Mouse (Mus musculus) right cerebral cortex, postnatal 25 days (tissue): ENCODE results near the gene 1810024B03Rik.
"Not testable (repeated sequence)": the region's sequence is repeated elsewhere in the genome, so short reads cannot be mapped to it uniquely, and the experiment has no call there.

Source experiments
- DNase-seq: peaks from one replicate; pipeline ENCODE4 v3.0.0; 2022

Gene 1810024B03Rik

GRCm38 (mm10) chr2:127166261-127166660 lies 41.8 kb downstream of the 1810024B03Rik start:
- DNase-seq = not testable (repeated sequence)

DNA sequence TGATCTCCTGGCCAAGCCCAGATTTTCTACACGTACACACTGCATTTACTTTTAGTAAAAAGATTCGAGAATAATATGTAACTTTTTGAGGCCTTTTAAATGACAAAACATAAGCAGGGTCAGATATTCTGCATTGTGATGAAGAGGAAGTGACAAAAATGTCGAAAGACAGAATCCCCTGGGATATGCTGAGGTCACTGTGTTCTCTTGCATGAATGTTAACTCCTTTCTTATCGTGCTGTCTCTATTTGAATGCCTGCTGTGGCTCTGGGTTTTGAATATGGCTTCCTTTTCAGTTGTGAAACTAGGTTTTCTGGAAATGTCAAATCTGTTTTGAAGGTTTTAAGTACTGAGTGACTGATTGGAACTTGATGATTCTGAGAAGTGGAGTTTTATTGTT lies 42.4 kb downstream of the 1810024B03Rik start:
- DNase-seq = no peak

- DNase-seq = no peak
Observed at GRCm38 (mm10) chr2:127145699-127146098, 62.4 kb downstream of the 1810024B03Rik start.

DNA sequence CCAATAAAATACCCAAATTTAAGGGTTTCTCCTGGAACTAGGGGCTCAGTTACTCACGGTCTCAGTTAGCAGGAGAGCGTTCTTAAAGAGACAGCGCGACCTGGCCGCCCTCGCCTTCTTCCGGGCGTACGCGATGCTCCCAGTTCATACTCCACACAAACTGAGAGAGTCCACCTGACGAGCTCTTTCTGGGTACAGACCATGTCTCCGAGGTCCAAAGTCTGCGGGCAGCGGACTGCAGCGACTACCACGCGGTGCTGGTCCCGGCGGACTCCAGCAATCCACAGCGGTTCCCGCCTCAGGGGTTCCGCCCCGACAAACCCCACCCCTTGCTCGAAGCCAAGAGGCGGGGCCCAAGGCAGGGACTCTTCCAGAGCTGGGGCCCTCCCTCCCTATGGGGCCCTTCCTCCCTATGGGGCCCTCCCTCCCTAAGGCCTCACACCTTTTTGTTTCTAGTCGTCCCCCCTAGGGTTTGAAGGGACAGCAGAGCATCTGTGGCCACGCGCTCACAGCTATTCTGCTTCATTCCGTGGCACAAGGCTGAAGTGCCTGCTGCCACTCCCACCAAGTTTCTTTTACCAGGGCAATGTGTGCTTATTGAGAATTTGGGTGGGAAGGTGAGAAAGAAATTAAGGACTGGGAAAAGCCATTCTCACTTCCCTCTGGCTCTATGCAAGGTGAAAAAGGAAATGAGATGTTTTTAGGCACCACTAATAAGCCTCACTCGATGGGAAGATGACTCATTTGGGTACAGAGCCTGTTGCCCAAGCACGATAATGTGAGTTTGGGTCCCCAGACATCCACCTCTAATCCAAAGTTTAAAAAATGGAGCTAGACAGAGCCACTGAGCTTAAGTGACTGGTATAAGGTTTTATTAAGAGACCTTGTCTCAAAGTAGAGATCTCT lies 64.7 kb downstream of the 1810024B03Rik start, which contains the start of gene Itpripl1:
Itpripl1 (minus strand) TSS at position 285 of the 906 bp plus-strand sequence.
- peak; percentile 53 for DNase-seq

DNA sequence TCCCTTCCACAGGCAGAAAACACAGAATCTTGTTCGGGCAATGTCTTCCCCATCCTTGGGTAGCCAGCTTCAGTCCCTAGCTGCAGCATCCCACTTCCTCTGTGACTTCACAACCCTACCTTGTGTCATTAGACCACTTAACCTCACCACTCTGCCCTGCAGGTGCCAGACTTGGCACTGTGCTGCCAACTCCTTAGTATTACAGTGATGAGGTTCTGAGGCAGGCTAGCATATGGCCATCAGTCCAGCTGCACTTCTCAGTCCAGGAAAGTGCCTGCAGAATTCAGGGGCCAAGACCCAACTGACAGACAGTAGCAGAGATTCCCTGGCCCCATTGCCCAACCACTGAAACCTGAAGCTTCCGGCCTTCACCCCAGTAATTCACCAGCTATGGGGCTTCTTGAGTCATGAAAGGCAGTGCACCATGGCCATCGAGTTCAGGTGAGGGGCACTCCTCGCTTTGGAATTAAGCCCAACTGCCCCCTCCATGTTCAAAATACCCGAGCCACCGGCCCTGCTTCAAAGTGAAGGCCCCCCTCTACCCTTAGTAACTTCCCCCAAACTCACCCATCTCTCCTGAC lies 65.4 kb downstream of the 1810024B03Rik start:
- DNase-seq = no peak

DNA sequence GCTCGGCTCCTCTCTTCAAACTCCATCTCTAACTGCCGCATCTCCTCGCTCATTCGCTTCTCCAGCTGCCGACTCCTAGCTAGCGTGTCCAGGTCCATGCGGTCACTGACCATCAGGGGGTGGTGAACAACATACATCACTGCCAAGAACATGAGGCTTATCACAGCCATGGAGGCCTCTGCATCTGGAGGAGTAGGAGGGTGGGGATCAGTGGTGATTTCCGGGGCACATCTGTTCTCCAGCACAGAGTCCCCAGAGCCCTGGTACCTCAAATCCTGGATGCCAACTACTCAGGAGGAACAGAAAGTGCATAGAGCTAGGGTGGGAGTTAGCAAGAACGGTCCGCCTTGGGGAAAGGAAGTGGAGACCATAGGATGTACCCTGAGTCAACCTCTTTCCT lies 66.0 kb downstream of the 1810024B03Rik start:
- no peak for DNase-seq

- DNase-seq = no peak
Observed at GRCm38 (mm10) chr2:127140011-127140410, 68.1 kb downstream of the 1810024B03Rik start.

DNA sequence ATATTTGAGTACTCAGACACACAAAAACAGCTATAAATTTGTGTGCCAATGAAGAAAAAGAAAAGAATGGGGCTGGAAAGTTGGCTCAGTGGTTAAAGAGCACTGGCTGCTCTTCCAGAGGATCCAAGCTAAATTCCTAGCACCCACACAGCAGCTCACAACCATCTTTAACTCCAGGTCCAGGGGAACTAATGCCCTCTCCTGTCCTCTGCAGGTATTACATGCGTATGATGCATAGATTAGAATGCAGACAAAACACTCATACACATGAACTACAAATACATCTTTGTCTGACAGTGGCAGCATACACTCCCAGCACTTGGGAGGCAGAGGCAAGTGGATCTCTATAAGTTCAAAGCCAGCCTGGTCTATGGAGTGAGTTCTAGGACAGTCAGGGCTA lies 68.5 kb downstream of the 1810024B03Rik start:
- DNase-seq = no peak

GRCm38 (mm10) chr2:127139094-127139493 lies 69.0 kb downstream of the 1810024B03Rik start:
- no peak for DNase-seq

- no peak for DNase-seq
Observed at GRCm38 (mm10) chr2:127138449-127138848, 69.6 kb downstream of the 1810024B03Rik start.

DNA sequence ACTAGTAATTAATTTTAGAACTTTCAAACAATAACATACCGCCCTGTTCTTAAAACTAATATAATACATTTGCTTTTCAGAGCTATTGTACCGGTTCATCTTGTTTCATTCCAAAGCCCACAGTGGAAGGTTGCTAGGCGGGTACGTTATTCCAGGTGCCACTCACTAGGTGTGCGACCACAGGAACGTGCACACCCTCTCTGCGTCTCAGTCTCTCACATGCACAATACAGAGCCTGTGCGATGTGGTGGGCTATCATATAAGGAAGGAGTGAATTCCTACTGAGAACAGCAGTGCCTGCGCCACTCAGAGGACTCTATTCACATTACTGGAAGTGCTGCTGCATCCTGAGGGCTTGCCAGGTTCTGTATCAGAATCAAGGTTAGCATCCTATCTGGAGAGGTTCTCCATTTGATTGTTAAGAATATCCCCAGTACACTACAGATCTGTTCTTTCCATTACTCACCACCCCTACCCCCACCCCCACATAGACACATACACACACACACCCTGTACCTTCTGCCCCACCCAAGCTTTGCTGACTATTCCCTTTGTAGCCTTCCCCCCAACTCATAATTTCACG lies 70.2 kb downstream of the 1810024B03Rik start:
- DNase-seq = no peak

GRCm38 (mm10) chr2:127136979-127137378 lies 71.1 kb downstream of the 1810024B03Rik start:
- DNase-seq = no peak
